Mouse (Mus musculus) lung, adult 2 months (tissue): ENCODE results near the gene Nek7. TPM values are rescaled to one million over a fixed set of nuclear protein-coding genes. Genes with fewer than 3 reads are reported as not detected.

Source experiments
- DNase-seq: peaks from one replicate; pipeline ENCODE4 v3.0.0; 2022
- H3K4me1 ChIP-seq: fragments of 200-500 bp; 2 replicates; pipeline ENCODE4 v1.6.1; 2011; ENCODE audit warnings: low read length; ENCODE audit not compliant: control insufficient read depth, insufficient read depth
- H3K4me3 ChIP-seq: fragments of 200-500 bp; replicated peaks from 2 replicates; pipeline ENCODE3; 2011; ENCODE audit warnings: low read depth, mild to moderate bottlenecking, control low read depth, low read length; ENCODE audit errors: extremely low read depth
- CTCF ChIP-seq: fragments of 200-500 bp; IDR thresholded peaks from 2 replicates; pipeline ENCODE4 v1.5.1; 2011; ENCODE audit warnings: mild to moderate bottlenecking, low read length, control low read depth; ENCODE audit not compliant: insufficient read depth
- POLR2A ChIP-seq: fragments of 200-500 bp; IDR thresholded peaks from 2 replicates; pipeline ENCODE4 v1.6.1; 2011; ENCODE audit warnings: low read depth, mild to moderate bottlenecking, control low read depth, low read length, borderline replicate concordance; ENCODE audit errors: extremely low read depth
- WGBS: fragments of 180-500 bp; shearing (Covaris S2); methylation state at CpG from one replicate; pipeline ENCODE4 v1.1.7; 2018; 5-methylcytosine and 5-hydroxymethylcytosine counted together
- polyA plus RNA-seq: library from polyadenylated mRNA; depleted of rRNA; stranded (reverse); fragments of >200 nt; gene quantifications from 2 replicates; pipeline ENCODE4 v1.2.3, GENCODE M21; 2012

Nek7 gene
- polyA plus RNA-seq, 1 experiment, result 17.3 TPM

GRCm38 (mm10) chr1:138500691-138501090 lies 119.2 kb downstream of the Nek7 start:
- TF ChIP-seq CTCF (no peak), POLR2A (no peak)
- no peaks in the 10 kb centered on the region for H3K4me1 ChIP-seq
- DNase-seq, result no peak
- no peak overlapping the region for H3K4me3 ChIP-seq
- 91% methylated on average over 6 of the region's 6 CpGs for WGBS

DNA sequence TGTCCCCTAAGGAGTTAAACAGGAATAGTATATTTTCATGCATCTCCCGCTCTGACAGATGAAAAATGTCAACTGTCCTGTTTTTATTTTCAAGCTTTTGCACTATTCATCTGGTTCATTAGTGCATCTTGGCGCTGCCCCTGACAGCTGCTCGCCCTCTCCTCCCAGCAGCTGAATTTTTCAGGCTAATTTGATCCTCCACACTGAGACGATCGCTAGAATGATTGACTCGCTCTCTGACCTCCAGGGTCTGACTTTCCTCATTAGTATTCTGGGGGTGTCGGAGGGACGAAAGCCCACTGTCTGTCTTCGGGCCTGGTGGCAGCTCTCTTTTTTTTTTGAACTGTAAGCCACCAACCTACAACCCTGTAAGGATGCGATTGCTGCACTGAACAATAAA lies 119.8 kb downstream of the Nek7 start:
- no peak for DNase-seq
- no peak for TF ChIP-seq POLR2A
- no peak for TF ChIP-seq CTCF
- Histone ChIP-seq H3K4me3 (no peak overlapping the region), H3K4me1 (no peaks in the 10 kb centered on the region)
- 72% methylated on average over 10 of the region's 10 CpGs for WGBS

- WGBS, result 77% methylated on average over 9 of the region's 9 CpGs
- no peak overlapping the region for H3K4me3 ChIP-seq
- DNase-seq, result no peak
- TF ChIP-seq POLR2A, result no peak
- TF ChIP-seq CTCF, result no peak
- H3K4me1 ChIP-seq, result no peaks in the 10 kb centered on the region
These were observed 120.5 kb downstream of the Nek7 start for GRCm38 (mm10) chr1:138499461-138499860.

GRCm38 (mm10) chr1:138491382-138492097 lies 128.4 kb downstream of the Nek7 start:
- H3K4me1 ChIP-seq, result no peaks in the 10 kb centered on the region
- 88% methylated on average over 6 of the region's 6 CpGs for WGBS
- no peak overlapping the region for H3K4me3 ChIP-seq
- TF ChIP-seq CTCF (no peak), POLR2A (no peak)
- no peak for DNase-seq

DNA sequence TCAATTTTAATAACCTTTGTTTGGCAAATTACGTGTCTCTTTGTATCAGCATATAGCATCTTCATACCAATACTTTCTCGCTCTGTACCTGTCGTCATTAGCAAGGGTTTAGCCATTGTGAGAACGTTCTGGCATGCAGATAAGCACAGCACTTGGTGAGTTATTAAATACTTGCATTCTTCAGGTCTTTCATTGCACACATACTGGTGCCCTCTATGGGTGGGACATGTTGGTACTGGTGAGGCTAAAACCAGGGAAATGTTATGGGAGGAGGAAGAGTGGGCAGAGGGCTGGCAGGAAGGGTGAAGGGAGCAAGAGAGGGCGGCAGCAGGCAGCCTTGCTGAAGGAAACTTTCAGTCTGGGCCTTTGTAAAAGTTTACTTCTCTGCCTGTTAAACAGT lies 132.4 kb downstream of the Nek7 start:
- WGBS, result 65% methylated on average over 5 of the region's 5 CpGs
- Histone ChIP-seq H3K4me3 (no peak overlapping the region), H3K4me1 (no peaks in the 10 kb centered on the region)
- TF ChIP-seq CTCF (0 out of 2 replicates have a peak, but pooled peaks have one; percentile 14), POLR2A (no peak)
- DNase-seq, result no peak

DNA sequence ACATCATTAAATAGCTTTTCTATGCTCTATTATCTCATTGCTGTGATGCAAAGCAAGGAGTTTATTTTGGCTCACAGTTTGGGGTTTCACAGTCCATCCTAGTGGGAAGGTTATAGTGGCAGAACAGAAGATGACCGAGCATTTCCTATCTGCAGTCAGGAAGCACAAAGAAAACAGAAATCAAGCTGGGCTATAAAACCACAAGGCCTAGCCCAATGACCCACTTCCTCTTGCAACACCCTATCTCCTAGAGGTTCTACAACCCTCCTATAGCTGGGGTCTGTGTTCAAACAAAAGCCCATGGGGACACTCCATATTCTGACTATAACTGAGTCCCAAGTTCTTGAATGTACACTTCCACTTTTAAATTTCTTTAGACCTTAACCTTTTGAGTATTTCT lies 139.2 kb downstream of the Nek7 start:
- no peak overlapping the region for H3K4me3 ChIP-seq
- TF ChIP-seq CTCF, result no peak
- no peak for TF ChIP-seq POLR2A
- H3K4me1 ChIP-seq, result no peaks in the 10 kb centered on the region
- DNase-seq, result no peak
- WGBS, result 80% methylated on average over 1 of the region's 1 CpGs

DNA sequence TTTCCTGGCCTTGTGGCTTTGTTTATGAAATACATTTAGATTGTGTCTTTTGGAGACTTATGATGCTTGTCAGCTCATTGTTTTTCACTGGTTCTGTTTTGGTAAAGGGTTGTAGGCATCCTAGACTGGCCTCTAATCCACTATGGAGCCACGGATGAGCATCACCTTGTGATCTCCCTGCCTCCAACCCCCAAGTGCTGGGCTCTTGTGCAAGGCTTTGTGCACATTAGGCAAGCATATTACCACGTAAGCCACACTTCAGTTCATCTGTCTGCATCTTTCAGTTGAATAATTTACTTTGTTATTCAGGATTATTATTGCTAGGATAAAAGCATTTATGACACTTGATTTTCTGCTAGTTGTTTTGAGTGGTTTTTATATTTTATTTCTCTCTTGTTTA lies 154.6 kb downstream of the Nek7 start:
- TF ChIP-seq CTCF (no peak), POLR2A (no peak)
- no peak for DNase-seq
- 70% methylated on average over 2 of the region's 2 CpGs for WGBS
- Histone ChIP-seq H3K4me3 (no peak overlapping the region), H3K4me1 (no peaks in the 10 kb centered on the region)

DNA sequence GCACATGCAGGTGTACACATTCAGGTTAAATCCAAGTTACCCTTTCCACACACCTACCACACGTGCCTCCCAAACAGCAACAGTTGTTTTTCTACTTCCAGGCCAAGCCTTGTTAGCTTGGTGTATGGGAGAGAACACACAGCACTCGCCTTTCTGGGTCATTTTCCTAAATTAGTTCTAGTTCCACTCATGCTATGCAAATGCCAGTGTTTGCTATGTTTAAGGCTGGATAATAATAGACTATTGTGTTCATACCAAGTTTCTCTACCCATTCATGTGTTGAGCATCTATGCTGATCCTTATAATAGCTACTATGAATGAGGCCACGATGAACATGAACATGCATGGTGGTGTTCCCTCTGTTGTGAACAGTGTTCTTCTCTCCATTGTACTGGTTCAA lies 158.5 kb downstream of the Nek7 start:
- TF ChIP-seq POLR2A, result no peak
- TF ChIP-seq CTCF, result no peak
- H3K4me1 ChIP-seq, result no peaks in the 10 kb centered on the region
- DNase-seq, result no peak
- H3K4me3 ChIP-seq, result no peak overlapping the region
- 79% methylated on average over 3 of the region's 3 CpGs for WGBS

DNA sequence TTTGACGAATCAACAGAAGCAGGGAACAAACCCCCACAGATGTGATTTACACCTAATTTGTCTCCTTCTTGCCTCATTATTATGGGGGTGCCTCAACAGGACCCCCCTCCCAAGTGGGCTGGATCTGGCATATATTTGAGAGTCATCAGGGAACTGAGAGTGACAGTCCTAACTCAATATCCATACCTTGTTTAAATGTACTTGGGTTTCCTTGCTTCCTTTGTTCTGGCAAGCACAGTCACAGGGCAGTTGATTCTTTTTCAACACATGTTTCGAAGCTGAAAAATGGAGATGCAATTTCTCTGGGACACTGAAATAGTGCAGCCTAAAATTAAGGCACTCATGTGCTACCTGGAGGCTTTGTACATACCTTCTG lies 170.5 kb downstream of the Nek7 start:
- H3K4me1 ChIP-seq, result no peaks in the 10 kb centered on the region
- WGBS, result 56% methylated on average over 2 of the region's 2 CpGs
- no peak for DNase-seq
- no peak overlapping the region for H3K4me3 ChIP-seq
- TF ChIP-seq POLR2A (no peak), CTCF (no peak)
